Mouse (Mus musculus) thymus, postnatal 4 days (tissue): ENCODE measurements at regions not wholly inside any gene's neighbourhood (a gene's known extent, or its start where the extent isn't known, plus 50 kb on each side); places are given as distances from the start of the nearest gene placed in this dataset.

Experiments
- DNase-seq: peaks from one replicate; pipeline ENCODE4 v3.0.0; 2021

DNA sequence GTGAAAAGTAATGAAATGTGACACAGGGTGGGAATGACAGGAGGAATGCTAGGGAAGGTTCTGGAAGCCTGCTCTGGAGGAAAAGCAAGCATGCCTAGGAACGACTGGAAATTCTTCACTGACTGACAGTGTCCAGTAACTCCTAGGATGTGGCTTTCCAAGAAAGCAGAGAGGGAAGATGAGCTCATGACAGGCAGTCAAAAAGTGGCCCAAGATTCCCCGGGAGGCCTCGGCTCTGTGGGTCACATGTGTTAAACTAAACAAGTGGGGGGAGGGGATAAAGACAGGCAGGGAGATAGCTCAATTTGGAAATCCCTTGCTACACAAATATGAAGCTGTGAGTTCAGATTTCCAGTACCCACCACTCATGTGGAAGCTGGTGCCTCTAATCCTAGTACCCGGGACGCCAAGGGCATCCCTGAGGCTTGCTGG is 186.4 kb upstream of the Mgmt start:
- DNase-seq: no peak

DNA sequence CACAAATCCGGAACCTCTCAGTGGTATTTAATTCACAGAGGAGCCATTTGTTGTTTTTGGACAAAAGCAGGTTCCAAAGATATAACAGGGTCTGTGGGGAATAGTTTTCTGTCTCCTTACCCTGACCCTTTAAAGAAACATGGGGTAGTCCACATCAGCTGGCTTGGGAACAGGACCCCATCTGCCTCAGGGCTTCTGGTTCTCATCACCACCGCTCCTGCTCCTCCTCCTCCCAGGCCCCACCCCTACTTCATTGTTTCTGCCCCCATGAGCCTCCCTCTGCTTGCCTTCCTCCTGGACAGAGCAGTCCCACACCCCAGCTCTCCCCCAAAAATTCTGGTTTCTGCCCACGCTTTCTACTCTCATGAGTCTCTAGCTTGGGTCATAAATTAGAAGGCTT is 183.8 kb upstream of the Mgmt start:
- DNase-seq: no peak

DNA sequence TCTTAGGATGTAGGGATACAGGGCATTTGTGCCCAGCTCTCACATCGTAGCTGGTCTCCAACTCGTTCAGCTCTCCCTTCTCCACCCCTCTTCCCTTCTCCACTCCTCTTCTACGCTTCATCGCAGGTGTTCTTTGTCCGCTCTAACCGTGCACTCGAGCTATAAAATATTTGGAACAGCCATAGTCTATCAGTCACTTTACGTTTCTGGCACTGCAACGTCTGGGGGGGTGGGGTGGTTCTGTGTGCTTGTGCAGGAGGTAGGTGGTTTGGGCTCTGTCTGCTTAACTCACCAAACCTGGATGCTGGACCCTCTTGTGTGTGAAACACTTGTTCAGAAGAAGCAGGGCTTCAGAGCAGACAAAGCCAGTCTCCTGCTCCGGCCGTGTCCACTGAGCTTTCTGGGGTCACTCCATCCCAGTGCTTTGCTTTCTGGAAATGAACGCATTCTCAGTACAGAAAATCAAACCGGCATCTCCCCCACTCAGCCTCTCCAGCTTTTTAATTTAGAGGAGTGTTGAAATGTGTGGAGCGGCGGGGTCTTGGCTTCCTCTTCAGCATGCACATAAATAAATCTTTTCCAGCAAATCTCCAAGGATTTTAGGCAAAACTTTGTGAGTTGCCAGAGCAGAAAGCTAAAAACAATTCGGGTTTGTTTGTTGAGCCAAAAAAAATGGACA is 181.3 kb upstream of the Mgmt start:
- DNase-seq: no peak

DNA sequence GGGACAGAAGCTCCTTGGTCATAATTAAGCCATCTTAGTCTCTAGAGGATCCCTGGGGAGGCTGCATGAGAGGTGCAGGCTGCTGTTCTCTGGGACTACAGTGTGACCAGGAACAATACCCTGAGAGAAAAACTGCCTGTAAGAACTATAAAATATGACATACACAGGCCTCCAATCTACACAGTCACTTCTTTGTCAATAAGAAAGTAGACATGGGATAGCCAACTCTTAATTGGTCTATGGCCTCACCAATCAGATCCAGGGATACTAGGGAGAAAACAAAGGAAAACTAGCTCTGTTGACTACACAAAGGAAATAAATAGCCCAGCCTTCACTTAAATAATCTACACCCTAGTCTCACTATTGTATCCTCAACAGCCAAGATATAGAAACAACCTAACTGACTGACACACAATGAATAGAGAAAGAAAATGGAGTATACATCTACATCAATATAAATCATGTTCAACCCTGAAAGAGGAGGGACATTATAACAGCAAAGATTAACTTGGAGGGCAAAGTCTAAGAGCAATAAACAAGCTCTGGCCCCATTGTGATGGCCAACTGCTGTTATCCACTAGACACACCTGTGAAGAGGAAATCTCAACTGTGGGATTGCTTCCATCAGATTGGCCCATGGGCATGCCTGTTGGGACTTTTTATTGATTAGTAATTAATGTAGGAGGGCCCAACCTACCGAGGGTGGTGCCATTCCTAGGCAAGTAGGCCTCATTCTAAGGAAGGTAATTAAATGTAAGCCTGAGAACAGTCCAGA is 166.6 kb upstream of the Mgmt start:
- no peak for DNase-seq

DNA sequence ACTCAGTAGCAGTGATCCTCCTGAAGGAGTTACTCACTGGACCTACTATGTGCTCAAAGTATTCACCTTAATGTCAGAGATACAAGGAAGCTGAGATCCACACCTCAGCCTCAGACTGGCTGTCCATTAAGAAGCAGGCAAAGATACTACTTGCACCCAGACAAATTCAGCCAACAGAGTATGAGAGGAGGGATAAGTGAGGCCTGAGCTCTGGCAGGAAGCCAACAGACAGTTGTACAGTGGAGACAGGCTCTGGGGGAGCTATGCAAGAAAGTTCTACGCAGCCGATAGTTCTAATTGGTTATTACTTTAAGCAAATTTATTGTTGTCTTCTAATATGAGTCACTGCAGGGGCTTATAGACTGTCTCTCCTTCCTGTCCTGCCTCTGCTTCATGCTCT is 152.2 kb upstream of the Mgmt start:
- DNase-seq: no peak

DNA sequence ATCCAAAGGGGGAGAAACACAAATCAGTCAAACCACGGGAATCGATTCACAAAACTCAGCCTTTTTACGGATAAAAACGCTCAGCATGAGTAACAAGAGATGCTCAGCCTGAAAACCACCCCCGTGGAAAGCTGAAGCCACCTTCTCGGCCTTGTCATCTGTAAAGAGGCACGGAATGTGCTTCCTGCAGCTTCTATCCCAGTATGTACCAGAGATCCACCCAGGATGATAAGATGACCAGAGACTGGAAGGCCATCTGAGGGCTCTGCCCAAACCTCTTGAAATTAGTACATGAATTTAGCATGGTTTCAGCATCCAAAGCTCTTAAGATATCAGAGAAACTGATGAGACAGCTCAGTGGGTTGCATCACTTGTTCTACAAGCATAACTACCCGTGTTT is 149.0 kb upstream of the Mgmt start:
- no peak for DNase-seq

DNA sequence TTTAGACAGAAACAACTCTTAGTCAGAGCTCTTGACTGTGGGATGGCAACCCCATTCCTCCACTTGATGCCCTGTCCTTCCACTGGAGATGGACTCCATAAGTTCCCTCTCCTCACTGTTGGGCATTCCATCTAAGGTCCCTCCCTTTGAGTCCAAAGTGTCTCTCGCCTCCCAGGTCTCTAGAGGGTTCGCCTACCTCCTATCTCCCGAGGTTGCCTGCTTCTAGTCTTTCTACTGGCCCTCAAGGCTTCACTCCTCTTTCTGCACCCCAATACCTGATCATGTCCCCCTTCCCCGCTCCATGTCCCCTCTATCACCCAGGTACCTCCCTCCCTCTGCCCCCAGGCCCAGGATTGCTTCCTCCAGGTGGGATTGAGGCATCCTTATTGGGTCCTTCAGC is 142.9 kb upstream of the Mgmt start:
- DNase-seq: no peak

DNA sequence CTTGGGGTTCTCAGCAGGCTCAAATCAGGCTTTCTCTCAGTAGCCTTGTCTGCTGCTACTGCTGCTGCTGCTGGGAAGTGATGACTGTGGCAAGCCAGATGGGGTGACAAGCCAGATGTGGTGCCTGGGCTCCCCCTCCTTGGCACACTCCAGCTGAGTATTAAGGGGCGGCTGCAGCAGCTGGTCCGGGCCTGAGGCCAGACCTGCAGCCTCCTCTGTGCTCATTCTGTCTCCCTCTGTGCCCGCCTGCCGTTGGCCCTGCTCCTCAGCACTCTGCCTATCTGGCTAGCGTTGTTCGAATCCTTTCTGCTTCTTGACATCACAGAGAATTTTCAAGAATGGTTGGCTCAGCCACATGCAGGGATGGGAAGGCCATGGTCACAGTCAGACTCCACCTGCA is 139.6 kb upstream of the Mgmt start:
- DNase-seq: no peak

DNA sequence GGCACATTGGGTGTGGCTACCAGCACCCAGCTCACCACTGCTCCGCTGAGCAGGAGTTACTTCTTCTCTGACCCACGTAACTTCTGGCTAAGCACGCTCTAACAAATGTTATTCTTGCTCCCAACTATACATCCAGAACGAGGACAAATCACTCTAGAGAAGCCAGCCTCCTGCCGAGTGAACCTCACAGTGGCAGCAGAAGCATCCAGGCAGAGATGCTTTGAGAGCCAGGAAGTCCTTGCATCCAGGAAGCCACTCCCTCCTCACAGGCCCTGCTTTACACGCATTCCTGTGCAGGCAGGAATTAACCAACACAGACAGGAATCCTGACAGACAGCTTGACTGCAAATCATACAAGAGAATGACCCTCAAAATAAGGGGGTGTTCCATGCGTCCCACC is 129.4 kb upstream of the Mgmt start:
- no peak for DNase-seq

DNA sequence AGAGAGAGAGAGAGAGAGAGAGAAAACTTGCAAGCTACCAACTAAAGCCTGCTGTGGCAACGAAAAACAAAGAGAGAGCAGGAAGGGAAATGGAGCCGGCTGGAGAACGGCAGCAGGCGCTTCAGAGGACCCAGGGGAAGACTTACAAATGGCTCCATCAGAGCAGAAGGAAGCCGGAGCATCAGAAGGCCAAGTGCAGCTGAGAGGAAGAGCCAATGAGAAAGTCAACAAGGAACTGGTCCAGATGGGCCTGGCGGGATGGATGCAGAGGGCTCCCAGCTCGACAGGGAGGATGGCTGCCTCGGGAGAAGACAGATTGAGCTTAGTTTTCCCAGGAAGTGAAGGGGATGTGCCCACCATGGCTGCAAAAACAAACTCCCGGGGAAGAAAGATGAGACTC is 127.2 kb upstream of the Mgmt start:
- DNase-seq: no peak

DNA sequence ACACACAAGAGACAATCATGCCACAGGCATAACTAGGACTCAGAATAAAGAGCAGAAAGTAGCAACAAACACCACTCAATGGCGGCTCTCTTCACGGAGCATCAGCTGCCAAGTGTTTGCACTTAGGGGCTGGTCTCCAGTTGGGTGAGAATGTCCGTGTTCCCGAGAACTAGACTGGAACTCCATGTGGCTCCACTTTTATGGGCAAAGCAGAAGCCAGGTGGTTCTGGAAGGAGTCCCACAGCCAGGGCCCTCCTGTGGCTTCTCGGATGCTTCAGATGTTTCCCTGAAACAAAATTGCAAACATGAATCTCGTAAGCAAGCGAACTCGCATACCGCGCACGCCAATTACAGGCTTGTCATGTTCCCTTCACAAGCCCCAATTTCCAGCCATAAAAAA is 113.7 kb upstream of the Mgmt start:
- DNase-seq: no peak

DNA sequence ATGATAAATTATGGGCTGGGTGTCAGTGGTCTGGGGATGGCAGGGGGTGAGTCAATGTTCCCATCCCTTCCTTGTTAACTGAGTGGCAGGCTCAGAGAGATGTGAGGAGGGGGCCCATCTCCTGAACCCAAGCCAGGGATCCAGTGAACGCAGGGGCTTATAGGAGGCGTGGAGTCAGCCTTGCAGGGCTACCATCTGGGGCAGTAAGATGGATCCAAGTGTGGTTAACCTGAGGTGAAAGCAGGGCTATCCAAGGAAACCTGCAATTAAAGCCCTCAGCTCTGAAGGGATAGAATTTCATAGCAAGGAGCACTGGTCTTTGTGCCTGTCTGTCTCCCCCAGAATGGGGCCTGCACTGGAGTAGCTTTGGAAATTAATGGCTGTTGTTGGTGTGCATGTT is 103.3 kb upstream of the Mgmt start:
- no peak for DNase-seq

DNA sequence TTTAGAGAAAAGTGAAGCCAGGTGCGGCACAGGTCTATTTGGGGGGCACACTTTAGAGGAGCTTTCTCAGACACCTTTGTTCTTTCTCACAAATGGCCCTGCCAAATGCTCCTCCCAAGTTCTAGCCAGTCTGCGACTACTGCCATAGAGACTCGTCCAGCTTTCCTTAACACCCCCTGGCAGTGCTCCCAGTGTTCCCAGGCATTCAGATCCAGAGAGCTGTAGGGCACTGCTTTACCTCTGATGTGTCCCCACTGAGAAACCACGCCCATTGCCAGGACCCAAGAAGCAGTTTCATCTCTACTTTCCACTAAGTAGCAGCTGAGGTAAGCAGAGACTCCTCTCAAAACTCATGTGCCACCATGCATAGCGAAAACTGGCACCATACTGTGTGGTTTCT is 102.3 kb upstream of the Mgmt start:
- DNase-seq: no peak

DNA sequence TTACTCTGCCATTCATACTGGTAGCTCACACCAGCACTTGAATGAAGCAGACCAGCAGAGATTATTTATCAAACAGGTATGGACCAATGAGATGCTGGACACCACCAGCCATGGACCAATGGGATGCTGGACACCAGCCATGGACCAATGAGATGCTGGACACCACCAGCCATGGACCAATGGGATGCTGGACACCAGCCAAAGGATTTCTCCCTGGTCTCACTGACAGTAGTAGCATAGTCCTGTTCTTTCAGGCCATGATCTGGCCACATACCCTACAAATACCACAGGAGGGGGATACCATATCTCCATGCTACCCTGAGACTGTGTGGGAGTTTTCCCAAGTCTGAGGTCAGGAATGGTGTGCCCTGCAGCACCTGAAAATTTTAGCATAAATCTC is 98.0 kb upstream of the Mgmt start:
- DNase-seq: no peak

DNA sequence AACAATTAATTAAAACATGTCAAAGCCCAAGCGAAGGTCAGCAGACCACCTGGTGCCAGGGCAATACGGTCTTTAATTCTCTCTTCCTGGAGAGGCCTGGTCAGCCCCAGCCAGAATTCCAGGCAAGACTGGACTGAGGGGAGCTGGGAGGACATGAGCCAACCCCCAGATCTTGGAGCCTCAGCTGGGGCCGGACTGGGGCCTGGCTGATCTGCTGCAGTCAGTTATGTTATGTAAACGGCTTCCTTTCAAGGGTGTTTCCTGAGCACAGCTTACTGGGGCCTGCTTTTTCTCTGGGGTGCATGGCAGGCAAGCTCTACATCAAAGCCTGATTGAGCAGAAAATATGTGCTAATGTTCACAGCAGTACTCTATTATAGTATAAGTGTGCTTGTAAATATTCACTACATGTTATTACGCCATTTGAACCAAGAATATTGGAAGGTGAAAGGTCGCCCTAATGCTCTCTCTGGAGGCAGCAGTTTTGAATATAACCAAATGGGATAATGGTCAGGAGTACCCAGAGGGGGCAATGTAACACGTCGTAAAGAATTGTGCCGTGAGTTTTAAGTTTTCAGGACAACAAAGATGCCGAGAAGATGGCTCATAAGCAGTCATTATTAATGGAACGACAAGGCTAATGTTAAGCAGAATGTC is 96.5 kb upstream of the Mgmt start:
- DNase-seq: no peak

DNA sequence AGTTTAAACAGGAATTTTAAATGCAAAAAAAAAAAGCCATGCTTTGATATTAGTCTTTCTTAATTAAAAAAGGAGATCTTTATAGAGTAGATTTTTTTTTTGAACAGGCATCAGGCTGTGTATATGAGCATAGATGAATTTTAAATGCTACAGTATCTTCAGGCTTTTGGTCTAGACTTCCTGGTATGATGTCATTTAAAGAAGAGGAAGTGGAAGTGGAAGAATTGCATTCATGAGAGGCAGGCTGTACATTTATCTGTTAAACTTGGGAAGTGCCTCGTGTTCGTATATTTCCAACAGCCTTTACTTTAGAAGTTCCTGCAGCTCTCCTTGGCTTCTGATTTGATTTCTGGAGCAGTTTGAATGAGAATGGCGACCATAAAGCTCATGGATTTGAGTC is 95.8 kb upstream of the Mgmt start:
- DNase-seq: no peak

DNA sequence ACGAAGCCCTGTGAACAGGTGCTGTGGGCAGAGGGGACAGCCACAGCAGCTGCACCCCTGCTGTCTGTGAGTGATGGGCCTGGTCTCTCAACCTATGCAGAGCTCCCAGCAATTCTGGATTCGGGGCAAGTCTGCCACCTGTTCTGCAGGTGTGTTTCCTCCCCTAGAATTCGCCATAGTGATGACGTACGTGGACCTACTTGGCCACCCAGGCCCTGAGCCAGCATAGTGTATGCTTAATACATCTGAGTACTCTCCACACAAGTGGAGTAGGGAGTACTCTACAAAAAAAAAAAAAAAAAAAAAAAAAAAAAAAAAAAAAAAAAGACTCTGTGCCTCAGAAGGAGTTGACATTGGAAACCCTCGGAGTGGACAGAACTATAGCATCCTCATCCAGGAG is 87.3 kb upstream of the Mgmt start:
- DNase-seq: no peak

DNA sequence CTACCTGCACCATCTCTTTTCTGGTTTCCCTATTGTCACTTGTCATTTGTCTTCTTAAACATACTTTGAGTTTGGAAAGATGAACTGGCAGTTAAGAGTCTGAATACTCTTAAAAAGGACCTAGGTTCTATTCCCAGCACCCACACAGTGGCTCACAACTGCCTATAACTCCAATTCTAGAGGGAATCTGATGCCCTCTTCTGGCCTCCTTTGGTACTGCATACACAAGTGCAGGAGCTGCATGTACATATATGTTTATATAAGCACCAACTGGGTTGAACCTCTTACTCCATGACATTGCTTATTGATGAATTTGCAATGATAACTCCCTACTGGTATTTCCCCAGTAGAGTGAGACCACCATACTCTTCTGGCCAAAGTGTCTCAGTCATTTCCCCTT is 86.4 kb upstream of the Mgmt start:
- DNase-seq: peak; percentile 15

DNA sequence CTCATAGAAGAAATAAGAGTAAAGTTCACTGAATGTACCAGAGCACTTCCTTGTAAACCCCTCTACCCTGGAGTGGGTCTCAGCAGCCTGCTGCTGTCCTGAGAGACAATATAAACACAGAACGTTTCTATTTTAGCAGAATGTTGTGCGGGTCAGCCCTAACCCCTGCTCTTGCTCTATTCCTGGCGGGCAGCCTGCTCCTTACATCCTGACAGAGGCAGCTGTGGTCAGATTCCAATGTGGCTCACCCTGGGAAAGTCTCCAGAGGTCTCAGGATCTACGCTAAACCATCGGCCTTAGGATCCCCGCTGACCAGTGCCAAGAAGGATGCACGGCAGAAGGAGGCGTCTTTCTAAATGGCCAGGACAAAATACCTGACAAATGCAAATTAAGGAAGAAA is 84.8 kb upstream of the Mgmt start:
- no peak for DNase-seq

DNA sequence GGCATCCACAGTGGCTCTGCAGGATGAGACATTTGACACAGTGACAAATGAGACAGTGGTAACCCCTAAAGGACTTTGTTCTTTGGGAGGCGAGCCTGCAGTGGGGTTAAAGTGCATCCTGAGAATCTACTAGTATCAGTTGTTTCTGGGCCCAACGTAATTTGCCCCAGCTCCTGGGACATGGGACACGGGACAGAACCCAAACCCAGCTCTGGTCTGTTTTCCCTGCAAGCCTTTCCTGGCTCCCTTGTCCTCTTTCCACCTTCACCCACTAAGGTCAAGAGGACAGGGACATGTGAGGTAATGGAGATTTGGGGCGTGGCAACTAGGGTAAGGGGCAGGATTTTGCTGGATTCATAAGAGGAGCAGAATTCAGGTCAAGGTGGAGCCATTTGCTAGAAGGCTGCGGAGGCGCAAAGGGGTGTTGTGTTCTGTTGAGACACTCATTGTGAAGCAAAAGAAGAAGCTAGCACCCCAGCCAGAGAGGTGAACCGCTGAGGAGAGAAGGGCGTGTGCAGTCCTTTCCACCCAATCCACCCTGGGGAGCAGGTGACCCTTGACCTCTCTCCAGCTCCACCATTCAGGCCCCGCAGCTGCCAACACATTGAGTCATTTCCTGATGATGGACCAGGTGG is 80.6 kb upstream of the Mgmt start:
- DNase-seq: no peak

DNA sequence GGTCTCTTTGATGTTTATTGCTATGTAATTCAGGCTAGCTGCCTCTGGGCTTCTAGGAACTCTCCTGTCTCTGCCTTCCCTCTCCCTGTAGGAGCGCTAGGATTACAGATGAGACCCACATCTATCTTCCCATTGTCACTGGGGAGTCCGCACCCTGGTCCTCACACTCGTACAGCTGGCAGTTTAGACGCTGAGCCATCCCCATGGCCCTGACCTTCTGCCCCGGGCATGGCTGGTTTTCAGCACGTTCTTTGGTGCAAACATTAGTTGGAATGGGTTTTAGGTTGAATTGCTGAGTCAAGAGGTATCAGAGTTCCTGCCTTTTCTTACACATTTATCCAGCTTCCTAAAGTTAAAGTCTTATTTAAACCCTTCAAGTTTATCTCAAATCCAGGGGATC is 79.7 kb upstream of the Mgmt start:
- no peak for DNase-seq

DNA sequence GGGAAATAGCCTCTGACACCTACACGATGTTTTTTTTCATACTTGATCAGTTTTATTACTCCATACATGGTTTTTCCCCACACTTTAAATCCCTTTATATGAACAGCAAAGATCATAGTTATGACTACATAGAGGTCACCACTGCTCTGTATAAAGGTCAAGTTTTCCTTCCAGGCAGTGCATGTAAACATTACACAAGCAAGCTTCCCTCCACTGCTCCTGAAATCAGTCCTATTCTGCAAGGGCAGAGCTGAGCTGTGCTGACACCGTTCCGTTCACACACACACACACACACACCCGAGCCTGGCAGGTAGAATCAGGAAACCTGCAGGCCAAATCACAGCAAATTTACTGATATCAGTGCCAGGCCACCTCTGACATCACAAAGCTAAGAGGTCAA is 74.1 kb upstream of the Mgmt start:
- no peak for DNase-seq

DNA sequence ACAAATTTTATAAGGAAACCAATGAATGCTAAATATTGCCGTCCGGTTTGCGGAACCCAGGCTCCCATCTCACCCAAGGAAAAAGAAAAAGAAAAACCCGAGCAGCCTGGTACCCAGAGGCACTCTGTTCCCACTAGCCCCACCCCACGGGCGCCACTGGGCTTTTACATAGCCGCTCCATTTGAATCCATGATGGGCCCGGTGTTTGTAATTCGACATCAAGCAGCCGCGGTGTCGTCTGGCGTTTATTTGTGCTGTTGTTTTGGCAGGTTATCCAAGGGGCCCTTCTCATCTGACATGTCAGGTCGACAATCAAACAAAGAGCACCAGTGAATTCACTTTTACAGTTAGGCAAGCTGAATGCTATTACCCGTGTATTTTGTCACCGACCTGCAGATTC is 68.8 kb upstream of the Mgmt start:
- DNase-seq: no peak
